Mouse (Mus musculus) lung, adult 2 months (tissue): Measurements from ENCODE around the gene Rbm28.

Experiments
- CTCF ChIP-seq: fragments of 200-500 bp; IDR thresholded peaks from 2 replicates; pipeline ENCODE4 v1.5.1; 2011; ENCODE audit warnings: mild to moderate bottlenecking, low read length, control low read depth; ENCODE audit not compliant: insufficient read depth
- POLR2A ChIP-seq: fragments of 200-500 bp; IDR thresholded peaks from 2 replicates; pipeline ENCODE4 v1.6.1; 2011; ENCODE audit warnings: low read depth, mild to moderate bottlenecking, control low read depth, low read length, borderline replicate concordance; ENCODE audit errors: extremely low read depth

DNA sequence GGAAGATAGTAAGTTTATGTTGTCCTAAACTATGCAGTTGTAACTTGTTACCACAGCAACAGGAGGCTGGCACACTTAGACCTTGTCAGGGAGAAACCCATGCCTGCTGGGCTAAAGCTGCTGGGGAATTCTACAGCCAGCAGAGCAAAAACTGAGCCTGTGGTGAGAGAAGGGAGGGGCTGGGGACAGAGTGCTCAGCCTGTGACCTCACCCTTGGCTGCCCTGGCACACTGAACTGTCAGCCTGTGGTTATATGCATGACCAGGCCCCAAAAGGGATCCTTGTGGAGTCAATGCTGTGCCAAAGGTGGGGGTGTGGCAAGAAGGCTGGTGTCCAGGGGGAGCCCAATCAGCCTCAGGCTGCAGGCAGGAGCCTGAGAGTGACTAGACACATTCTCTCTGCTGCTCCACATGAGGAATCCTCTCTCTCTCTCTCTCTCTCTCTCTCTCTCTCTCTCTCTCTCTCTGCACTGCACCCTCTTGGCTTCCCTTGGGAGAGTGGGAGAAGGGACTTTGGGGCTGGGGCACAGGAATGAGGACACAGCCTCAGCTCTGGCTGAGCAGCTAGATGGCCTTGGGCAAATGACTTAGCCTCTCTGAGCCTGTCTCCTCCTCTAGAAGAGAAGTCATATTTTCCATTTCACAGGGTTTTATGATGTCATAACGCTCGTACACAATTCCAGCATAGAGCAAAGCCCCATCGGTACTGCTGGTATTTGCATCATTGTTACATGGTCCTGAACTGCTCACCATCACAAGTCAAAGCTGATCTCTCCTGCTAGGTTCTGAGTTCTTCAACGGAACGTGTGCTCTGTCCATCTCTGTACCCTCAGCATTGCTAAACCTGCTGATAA, 31.3 kb upstream of the Rbm28 start:
- TF ChIP-seq CTCF (no peak), POLR2A (no peak)
